Mouse (Mus musculus) megakaryocyte, embryonic 14.5 days (primary cell): ENCODE results near the gene Gm43951.

ENCODE experiments used
- FLI1 ChIP-seq: IDR thresholded peaks from 2 replicates; pipeline ENCODE4 v1.6.1; 2012; ENCODE audit warnings: low read length, inconsistent platforms, mixed read lengths
- GATA1 ChIP-seq: IDR thresholded peaks from 3 replicates; pipeline ENCODE4 v1.6.1; 2012; ENCODE audit warnings: mixed read lengths, low read length, inconsistent platforms, borderline replicate concordance

- no peak for TF ChIP-seq GATA1
- no peak for TF ChIP-seq FLI1
These were observed 38.6 kb upstream of the Gm43951 start for GRCm38 (mm10) chr11:72245196-72245753.
